Mouse (Mus musculus) cerebellum, adult 2 months (tissue): ENCODE results near the gene 4931409K22Rik.

Experiments
- CTCF ChIP-seq: fragments of 200-500 bp; IDR thresholded peaks from 2 replicates; pipeline ENCODE4 v1.5.1; 2011; ENCODE audit warnings: low read depth, mild to moderate bottlenecking, control low read depth, low read length, moderate library complexity, borderline replicate concordance; ENCODE audit not compliant: insufficient read depth
- POLR2A ChIP-seq: fragments of 200-500 bp; IDR thresholded peaks from 2 replicates; pipeline ENCODE4 v1.6.1; 2011; ENCODE audit warnings: low read length, control low read depth, borderline replicate concordance; ENCODE audit not compliant: insufficient read depth

DNA sequence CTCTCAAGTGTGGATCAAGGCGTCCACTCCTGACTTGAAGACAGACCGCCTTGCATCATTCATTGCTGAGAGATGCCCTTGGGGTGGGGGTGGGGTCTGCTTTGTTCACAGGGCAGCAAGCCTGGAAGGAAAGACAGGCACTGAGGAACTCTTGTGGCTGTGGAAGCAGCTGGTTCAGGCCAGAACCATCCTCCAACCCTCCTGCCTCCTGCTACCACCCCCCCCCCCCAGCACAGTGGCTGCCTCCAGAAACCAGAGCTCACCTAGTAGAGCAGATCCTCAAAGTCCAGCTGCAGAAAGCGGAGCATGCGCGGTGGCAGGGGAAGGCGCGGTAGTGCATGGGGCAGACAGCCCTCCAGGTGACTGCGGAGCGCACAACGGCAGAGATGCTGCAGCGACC is 23.2 kb downstream of the 4931409K22Rik start:
- TF ChIP-seq CTCF (no peak), POLR2A (no peak)
